Mouse (Mus musculus): ENCODE results near the gene Ralgapa2. TPM values are rescaled to one million over a fixed set of nuclear protein-coding genes. Genes with fewer than 3 reads are reported as not detected.

The Ralgapa2 gene
- polyA plus RNA-seq, 1 experiment from 2014 or later, result 4.0 TPM

GRCm38 (mm10) chr2:146310760-146311159 is 201.4 kb downstream of the Ralgapa2 start:
- Histone ChIP-seq H3K4me3 (no peak overlapping the region), H3K4me1 (peaks cover 4% of the 10 kb centered on the region; the same call in 1 of the 2 replicates), H3K9ac (no peak overlapping the region), H3K4me2 (no peak overlapping the region), H3K36me3 (no peaks in the 10 kb centered on the region), H3K9me3 (no peaks in the 10 kb centered on the region), H3K27ac (no peak overlapping the region), H3K27me3 (no peaks in the 10 kb centered on the region)
- 83% methylated on average over 3 of the region's 3 CpGs for WGBS
- no peak for ATAC-seq (ENCODE audit: insufficient number of reproducible peaks, low FRiP score, low TSS enrichment, low read depth)

- 66% methylated on average over 6 of the region's 6 CpGs for WGBS
Observed at GRCm38 (mm10) chr2:146310291-146310690, 201.9 kb downstream of the Ralgapa2 start.

GRCm38 (mm10) chr2:146309413-146309812 is 202.7 kb downstream of the Ralgapa2 start:
- Histone ChIP-seq H3K9me3 (no peaks in the 10 kb centered on the region), H3K4me1 (peaks cover 4% of the 10 kb centered on the region; the same call in 1 of the 2 replicates), H3K27me3 (no peaks in the 10 kb centered on the region), H3K4me2 (no peak overlapping the region), H3K27ac (no peak overlapping the region), H3K36me3 (no peaks in the 10 kb centered on the region), H3K9ac (no peak overlapping the region), H3K4me3 (no peak overlapping the region)
- ATAC-seq (ENCODE audit: insufficient number of reproducible peaks, low FRiP score, low TSS enrichment, low read depth), result no peak
- 79% methylated on average over 2 of the region's 2 CpGs for WGBS

More at GRCm38 (mm10) chr2:146310291-146310690, 201.9 kb downstream of the Ralgapa2 start:
- H3K36me3 ChIP-seq, result no peaks in the 10 kb centered on the region
- H3K27ac ChIP-seq, result no peak overlapping the region
- ATAC-seq (ENCODE audit: insufficient number of reproducible peaks, low FRiP score, low TSS enrichment, low read depth), result no peak
- no peak overlapping the region for H3K4me2 ChIP-seq
- H3K4me3 ChIP-seq, result no peak overlapping the region
- H3K9ac ChIP-seq, result no peak overlapping the region
- no peaks in the 10 kb centered on the region for H3K9me3 ChIP-seq
- no peaks in the 10 kb centered on the region for H3K27me3 ChIP-seq
- peaks cover 4% of the 10 kb centered on the region; the same call in 1 of the 2 replicates for H3K4me1 ChIP-seq

- Histone ChIP-seq H3K4me3 (no peak overlapping the region), H3K27me3 (no peaks in the 10 kb centered on the region), H3K27ac (no peak overlapping the region), H3K36me3 (no peaks in the 10 kb centered on the region), H3K4me1 (peaks cover 4% of the 10 kb centered on the region; the same call in 1 of the 2 replicates), H3K4me2 (no peak overlapping the region), H3K9me3 (no peaks in the 10 kb centered on the region), H3K9ac (no peak overlapping the region)
- 32% methylated on average over 3 of the region's 3 CpGs for WGBS
- no peak for ATAC-seq (ENCODE audit: insufficient number of reproducible peaks, low FRiP score, low TSS enrichment, low read depth)
Observed at GRCm38 (mm10) chr2:146307060-146307459, 205.1 kb downstream of the Ralgapa2 start.

GRCm38 (mm10) chr2:146302094-146302699 is 209.9 kb downstream of the Ralgapa2 start:
- H3K36me3 ChIP-seq, result no peaks in the 10 kb centered on the region
- H3K9ac ChIP-seq, result no peak overlapping the region

GRCm38 (mm10) chr2:146300500-146301020 is 211.6 kb downstream of the Ralgapa2 start:
- Histone ChIP-seq H3K27me3 (no peaks in the 10 kb centered on the region), H3K9me3 (no peaks in the 10 kb centered on the region), H3K9ac (no peak overlapping the region), H3K4me3 (no peak overlapping the region), H3K36me3 (no peaks in the 10 kb centered on the region), H3K27ac (no peak overlapping the region), H3K4me1 (no peaks in the 10 kb centered on the region), H3K4me2 (no peak overlapping the region)
- WGBS, result 47% methylated on average over 1 of the region's 1 CpGs
- no peak for ATAC-seq (ENCODE audit: insufficient number of reproducible peaks, low FRiP score, low TSS enrichment, low read depth)

More at GRCm38 (mm10) chr2:146302094-146302699, 209.9 kb downstream of the Ralgapa2 start:
- H3K27ac ChIP-seq, result no peak overlapping the region
- H3K4me1 ChIP-seq, result peaks cover 2% of the 10 kb centered on the region; the same call in 1 of the 2 replicates
- H3K9me3 ChIP-seq, result no peaks in the 10 kb centered on the region
- H3K4me2 ChIP-seq, result no peak overlapping the region
- 47% methylated on average over 9 of the region's 9 CpGs for WGBS
- no peak overlapping the region for H3K4me3 ChIP-seq
- ATAC-seq (ENCODE audit: insufficient number of reproducible peaks, low FRiP score, low TSS enrichment, low read depth), result no peak
- H3K27me3 ChIP-seq, result no peaks in the 10 kb centered on the region

GRCm38 (mm10) chr2:146299841-146300460 is 212.2 kb downstream of the Ralgapa2 start:
- WGBS, result 53% methylated on average over 3 of the region's 3 CpGs
- ATAC-seq (ENCODE audit: insufficient number of reproducible peaks, low FRiP score, low TSS enrichment, low read depth), result no peak

GRCm38 (mm10) chr2:146293538-146293937 is 218.6 kb downstream of the Ralgapa2 start:
- Histone ChIP-seq H3K36me3 (no peaks in the 10 kb centered on the region), H3K4me2 (no peak overlapping the region), H3K9me3 (no peaks in the 10 kb centered on the region), H3K27me3 (no peaks in the 10 kb centered on the region), H3K27ac (no peak overlapping the region), H3K4me1 (no peaks in the 10 kb centered on the region), H3K4me3 (no peak overlapping the region), H3K9ac (no peak overlapping the region)
- no peak for ATAC-seq (ENCODE audit: insufficient number of reproducible peaks, low FRiP score, low TSS enrichment, low read depth)
- 69% methylated on average over 9 of the region's 9 CpGs for WGBS

More at GRCm38 (mm10) chr2:146299841-146300460, 212.2 kb downstream of the Ralgapa2 start:
- no peak overlapping the region for H3K9ac ChIP-seq
- H3K4me3 ChIP-seq, result no peak overlapping the region
- no peak overlapping the region for H3K27ac ChIP-seq
- H3K4me2 ChIP-seq, result no peak overlapping the region
- H3K9me3 ChIP-seq, result no peaks in the 10 kb centered on the region
- H3K36me3 ChIP-seq, result no peaks in the 10 kb centered on the region
- H3K27me3 ChIP-seq, result no peaks in the 10 kb centered on the region
- H3K4me1 ChIP-seq, result no peaks in the 10 kb centered on the region

- Histone ChIP-seq H3K4me2 (no peak overlapping the region), H3K4me1 (no peaks in the 10 kb centered on the region), H3K9ac (no peak overlapping the region), H3K4me3 (no peak overlapping the region), H3K36me3 (no peaks in the 10 kb centered on the region), H3K9me3 (no peaks in the 10 kb centered on the region), H3K27ac (no peak overlapping the region), H3K27me3 (no peaks in the 10 kb centered on the region)
- no peak for ATAC-seq (ENCODE audit: insufficient number of reproducible peaks, low FRiP score, low TSS enrichment, low read depth)
- 34% methylated on average over 14 of the region's 14 CpGs for WGBS
Observed at GRCm38 (mm10) chr2:146290871-146291637, 221.1 kb downstream of the Ralgapa2 start.

GRCm38 (mm10) chr2:146290366-146290765 is 221.8 kb downstream of the Ralgapa2 start:
- no peaks in the 10 kb centered on the region for H3K4me1 ChIP-seq
- 89% methylated on average over 6 of the region's 6 CpGs for WGBS
- H3K9me3 ChIP-seq, result no peaks in the 10 kb centered on the region
- no peak overlapping the region for H3K27ac ChIP-seq
- no peaks in the 10 kb centered on the region for H3K27me3 ChIP-seq
- no peak overlapping the region for H3K4me3 ChIP-seq
- ATAC-seq (ENCODE audit: insufficient number of reproducible peaks, low FRiP score, low TSS enrichment, low read depth), result no peak
- H3K9ac ChIP-seq, result no peak overlapping the region
- no peaks in the 10 kb centered on the region for H3K36me3 ChIP-seq
- no peak overlapping the region for H3K4me2 ChIP-seq

GRCm38 (mm10) chr2:146289394-146289793 is 222.8 kb downstream of the Ralgapa2 start:
- Histone ChIP-seq H3K27me3 (no peaks in the 10 kb centered on the region), H3K4me2 (no peak overlapping the region), H3K27ac (no peak overlapping the region), H3K9me3 (no peaks in the 10 kb centered on the region), H3K4me1 (no peaks in the 10 kb centered on the region), H3K9ac (no peak overlapping the region), H3K4me3 (no peak overlapping the region), H3K36me3 (no peaks in the 10 kb centered on the region)
- ATAC-seq (ENCODE audit: insufficient number of reproducible peaks, low FRiP score, low TSS enrichment, low read depth), result no peak
- 78% methylated on average over 4 of the region's 4 CpGs for WGBS

- no peak for ATAC-seq (ENCODE audit: insufficient number of reproducible peaks, low FRiP score, low TSS enrichment, low read depth)
Observed at GRCm38 (mm10) chr2:146288326-146288725, 223.8 kb downstream of the Ralgapa2 start.

More at GRCm38 (mm10) chr2:146288326-146288725, 223.8 kb downstream of the Ralgapa2 start:
- Histone ChIP-seq H3K27ac (no peak overlapping the region), H3K4me3 (no peak overlapping the region), H3K4me2 (no peak overlapping the region), H3K4me1 (no peaks in the 10 kb centered on the region), H3K9me3 (no peaks in the 10 kb centered on the region), H3K36me3 (no peaks in the 10 kb centered on the region), H3K9ac (no peak overlapping the region), H3K27me3 (no peaks in the 10 kb centered on the region)
- 83% methylated on average over 1 of the region's 1 CpGs for WGBS

Measured in limb, embryonic 15.5 days (tissue).